In the genomic region with DNA sequence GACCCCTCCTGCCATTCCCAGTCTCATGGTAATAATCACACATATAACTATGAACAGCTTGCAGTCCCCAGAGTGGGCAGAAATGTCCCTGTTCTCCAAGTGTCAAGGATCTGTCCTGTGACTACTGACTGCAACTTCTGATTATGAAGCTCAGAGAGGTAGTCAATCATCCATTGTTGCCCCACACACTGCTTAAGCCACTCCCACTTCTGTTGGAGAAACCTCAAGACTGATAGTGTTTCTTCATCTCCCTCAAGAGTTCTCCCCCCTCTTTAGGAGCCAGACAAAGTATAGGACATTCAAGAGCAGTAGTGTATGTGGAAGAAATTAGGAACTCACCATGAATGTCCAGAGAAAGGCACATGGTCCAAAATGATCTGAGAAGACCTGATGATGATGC, we compare ENCODE assay signal across 30 mouse cellular contexts. TPM values are rescaled to one million over a fixed set of nuclear protein-coding genes. Genes with fewer than 3 reads are reported as not detected.
A peak's percentile ranks its signal among the peaks of the same experiment; 100 is the strongest.
DNase-seq lines count a peak whose midpoint lies in the region; ATAC-seq and TF ChIP-seq lines count a peak whose summit lies in the region.
"Had no signal": no experiment of that assay in that cellular context is flagged by ENCODE, and none has a peak within 500 bp of the region (broad histone marks: within the 10 kb centered on the region; RNA-seq: fewer than 3 reads in every experiment).

No protein-coding gene starts in this region.

- no peaks in the 10 kb centered on the region for H3K27me3 ChIP-seq in MEL (ENCODE audit: control insufficient read depth in 1 of 2, insufficient read depth in 2 of 2, low read length in 2 of 2)
- H3K27me3 ChIP-seq: CH12.LX; embryonic facial prominence, embryonic 13.5 days; embryonic facial prominence, embryonic 15.5 days; forebrain, embryonic 12.5 days had no signal

- no peak overlapping the region for H3K9ac ChIP-seq in MEL (ENCODE audit: control insufficient read depth, low read depth, low read length, poor library complexity, severe bottlenecking)
- H3K9ac ChIP-seq: embryonic facial prominence, embryonic 13.5 days; embryonic facial prominence, embryonic 15.5 days; forebrain, embryonic 12.5 days had no signal

- intact Hi-C loops in left cerebral cortex, postnatal 36 days (cut with DNase I) = no loop called here

- TF ChIP-seq RAD21 in MEL (IDR thresholded peaks at IDR 0.05; ENCODE audit: low read depth, low read length) = no peak

- no peak for TF ChIP-seq CTCF in MEL (IDR thresholded peaks at IDR 0.05 in 2 of 3, conservative IDR thresholded peaks at IDR 0.05 in 1 of 3; ENCODE audit: control insufficient read depth in 1 of 3, insufficient read depth in 1 of 3, low read depth in 2 of 3, low read length in 3 of 3, poor library complexity in 1 of 3, severe bottlenecking in 1 of 3)

- no peaks in the 10 kb centered on the region for H3K9me3 ChIP-seq in MEL (replicated peaks; ENCODE audit: insufficient read depth, low read length)
- H3K9me3 ChIP-seq: embryonic facial prominence, embryonic 13.5 days; embryonic facial prominence, embryonic 15.5 days; forebrain, embryonic 10.5 days; forebrain, embryonic 12.5 days; G1E had no signal

- peak; percentile 26 for DNase-seq in thymus, postnatal 4 days
- DNase-seq in thymus, postnatal 25 days = no peak
- DNase-seq in MEL (ENCODE audit: low read depth, low spot score) = peak; percentile 46
- DNase-seq in spleen, postnatal 4 days (ENCODE audit: low spot score in 2 of 2) = no peak
- DNase-seq in left cerebral cortex, postnatal 36 days (ENCODE audit: low spot score in 2 of 2) = no peak
- DNase-seq in kidney, adult 9 months = no peak
- DNase-seq: adrenal gland, adult 8-10 months; adrenal gland, postnatal 14 days; adrenal gland, postnatal 36 days; B cell, adult 2 months; cerebellum, adult 11-12 months; cerebellum, adult 2 months; cerebellum, adult 9-10 months; cerebellum, postnatal 10 days; cerebellum, postnatal 25 days; embryo, embryonic 11 days had no signal

- no peak overlapping the region for H3K4me3 ChIP-seq in MEL (ENCODE audit: control insufficient read depth in 1 of 2, insufficient read depth in 1 of 2, low read depth in 2 of 2, low read length in 2 of 2)
- H3K4me3 ChIP-seq: embryonic facial prominence, embryonic 13.5 days; embryonic facial prominence, embryonic 15.5 days; erythroblast, embryonic 14.5 days; forebrain, embryonic 10.5 days; forebrain, embryonic 12.5 days had no signal

- no peak for TF ChIP-seq EP300 in MEL (IDR thresholded peaks at IDR 0.05; ENCODE audit: low read depth in 1 of 2, low read length in 2 of 2)

- no peaks in the 10 kb centered on the region for H3K79me2 ChIP-seq in MEL (ENCODE audit: control insufficient read depth, insufficient read depth, low read length, poor library complexity)

- H3K4me1 ChIP-seq in MEL (ENCODE audit: control insufficient read depth in 1 of 2, insufficient read depth in 2 of 2, low read length in 2 of 2) = peaks cover 15 to 24% of the 10 kb centered on the region in 2 experiments
- H3K4me1 ChIP-seq: embryonic facial prominence, embryonic 13.5 days; embryonic facial prominence, embryonic 15.5 days had no signal

- no peak overlapping the region for H3K27ac ChIP-seq in MEL (ENCODE audit: control insufficient read depth, low read depth, low read length)
- H3K27ac ChIP-seq: embryonic facial prominence, embryonic 13.5 days; embryonic facial prominence, embryonic 15.5 days; forebrain, embryonic 10.5 days; forebrain, embryonic 12.5 days had no signal

- peak; percentile 66 for ATAC-seq in granulocyte monocyte progenitor cell, adult 5-6 weeks (replicated peaks; ENCODE audit: poor library complexity, severe bottlenecking)
- ATAC-seq in megakaryocyte progenitor cell, adult 5-6 weeks (replicated peaks; ENCODE audit: poor library complexity) = peak; percentile 67
- ATAC-seq: activated CD4-positive, CD25-positive, alpha-beta regulatory T cell, adult 4 months; CD4-positive, CD25-positive, alpha-beta regulatory T cell, adult 4 months; forebrain, embryonic 14.5 days; forebrain, embryonic 16.5 days; Patski had no signal

- H3K36me3 ChIP-seq in MEL (ENCODE audit: control insufficient read depth in 1 of 2, insufficient read depth in 2 of 2, low read length in 2 of 2) = peaks cover 0 to 21% of the 10 kb centered on the region in 2 experiments; a peak in 2 of 4 replicates
- H3K36me3 ChIP-seq: embryonic facial prominence, embryonic 13.5 days; embryonic facial prominence, embryonic 15.5 days; forebrain, embryonic 10.5 days; forebrain, embryonic 12.5 days; G1E had no signal

- TF ChIP-seq POLR2A in MEL (IDR thresholded peaks at IDR 0.05; ENCODE audit: control insufficient read depth in 1 of 2, insufficient read depth in 1 of 2, low read depth in 1 of 2, low read length in 2 of 2, poor library complexity in 1 of 2) = no peak

TF ChIP-seq in MEL, 35 proteins besides CTCF, POLR2A, EP300 and RAD21:
- TF ChIP-seq USF1 (IDR thresholded peaks at IDR 0.05; ENCODE audit: low read depth, low read length) = no peak
- no peak for TF ChIP-seq MAX (IDR thresholded peaks at IDR 0.05; ENCODE audit: low read length)
- TF ChIP-seq CHD1 (IDR thresholded peaks at IDR 0.05; ENCODE audit: low read depth, low read length) = no peak
- no peak for TF ChIP-seq NELFE (IDR thresholded peaks at IDR 0.05; ENCODE audit: low read depth, low read length)
- TF ChIP-seq MEF2A (IDR thresholded peaks at IDR 0.05; ENCODE audit: extremely low read depth, insufficient replicate concordance, low read depth, low read length, poor library complexity, severe bottlenecking) = no peak
- TF ChIP-seq JUND (IDR thresholded peaks at IDR 0.05; ENCODE audit: low read depth, low read length) = no peak
- no peak for TF ChIP-seq MXI1 (IDR thresholded peaks at IDR 0.05; ENCODE audit: low read depth, low read length)
- TF ChIP-seq GABPA (IDR thresholded peaks at IDR 0.05; ENCODE audit: low read depth, low read length) = no peak
- no peak for TF ChIP-seq TAL1 (IDR thresholded peaks at IDR 0.05; ENCODE audit: low read length)
- no peak for TF ChIP-seq POLR2AphosphoS5 (IDR thresholded peaks at IDR 0.05; ENCODE audit: borderline replicate concordance, low read depth, low read length)
- TF ChIP-seq MYC (IDR thresholded peaks at IDR 0.05; ENCODE audit: low read depth, low read length) = no peak
- no peak for TF ChIP-seq MYB (IDR thresholded peaks at IDR 0.05; ENCODE audit: low read depth, low read length)
- no peak for TF ChIP-seq HCFC1 (IDR thresholded peaks at IDR 0.05; ENCODE audit: low read depth, low read length)
- TF ChIP-seq MAZ (IDR thresholded peaks at IDR 0.05; ENCODE audit: low read depth, low read length) = no peak
- no peak for TF ChIP-seq POLR2AphosphoS2 (IDR thresholded peaks at IDR 0.05; ENCODE audit: low read length)
- TF ChIP-seq TCF12 (IDR thresholded peaks at IDR 0.05; ENCODE audit: low read depth, low read length) = no peak
- TF ChIP-seq KAT2A (conservative IDR thresholded peaks at IDR 0.05; ENCODE audit: low read depth, low read length) = no peak
- TF ChIP-seq ZNF384 (IDR thresholded peaks at IDR 0.05; ENCODE audit: low read depth, low read length) = no peak
- TF ChIP-seq GATA1 (IDR thresholded peaks at IDR 0.05; ENCODE audit: low read depth, low read length) = no peak
- no peak for TF ChIP-seq BHLHE40 (IDR thresholded peaks at IDR 0.05; ENCODE audit: borderline replicate concordance, low read depth, low read length)

RNA-seq across cellular contexts. Expression of gene Spcs2, which starts 24.5 kb away (rescaled TPM):
- 203 and 241 TPM in 2 replicates for total RNA-seq in MEL (2012; rRNA removed)
- 100 to 1,000 TPM in 1 of 2 experiments, not detected in 1; 152 TPM for polyA plus RNA-seq in MEL (2012; ENCODE audit: insufficient read depth in 1 of 2, insufficient read length in 2 of 2, low read depth in 1 of 2, low replicate concordance in 2 of 2, missing spikeins in 1 of 2)
- total RNA-seq in granulocyte monocyte progenitor cell, adult 5-6 weeks (2014; fragmentation: Nextera tagmentation) = 253 and 308 TPM in 2 replicates
- total RNA-seq in granulocyte monocyte progenitor cell, adult 5-6 weeks (2017) = 268 and 298 TPM in 2 replicates
- 372 and 413 TPM in 2 replicates for total RNA-seq in megakaryocyte progenitor cell, adult 5-6 weeks (2015)
- 255 and 284 TPM in 2 replicates for total RNA-seq in megakaryocyte progenitor cell, adult 5-6 weeks (2017)
- 10 to 100 TPM; 85.6 to 90.2 TPM for total RNA-seq in left cerebral cortex, postnatal 36 days (2021)

RNA-seq across cellular contexts. Expression of gene Xrra1, which starts 28.8 kb away (rescaled TPM):
- 0.42 and 0.58 TPM in 2 replicates for total RNA-seq in MEL (2012; rRNA removed)
- 1 to 10 TPM in 1 of 2 experiments, not detected in 1; 1.2 TPM for polyA plus RNA-seq in MEL (2012; ENCODE audit: insufficient read depth in 1 of 2, insufficient read length in 2 of 2, low read depth in 1 of 2, low replicate concordance in 2 of 2, missing spikeins in 1 of 2)
- 1.3 TPM in 1 of 2 replicates, not detected in the other for total RNA-seq in granulocyte monocyte progenitor cell, adult 5-6 weeks (2014; fragmentation: Nextera tagmentation)
- total RNA-seq in granulocyte monocyte progenitor cell, adult 5-6 weeks (2017) = not detected in 2 replicates
- total RNA-seq in megakaryocyte progenitor cell, adult 5-6 weeks (2015) = 0.17 TPM in 1 of 2 replicates, not detected in the other
- total RNA-seq in megakaryocyte progenitor cell, adult 5-6 weeks (2017) = 0.25 TPM in 1 of 2 replicates, not detected in the other
- 1 to 10 TPM; 1.1 to 1.6 TPM for total RNA-seq in left cerebral cortex, postnatal 36 days (2021)

RNA-seq across cellular contexts. Expression of gene Neu3, which starts 59.5 kb away (rescaled TPM):
- total RNA-seq in MEL (2012; rRNA removed) = 3.0 and 3.1 TPM in 2 replicates
- 1 to 10 TPM in 1 of 2 experiments, not detected in 1; 3.5 TPM for polyA plus RNA-seq in MEL (2012; ENCODE audit: insufficient read depth in 1 of 2, insufficient read length in 2 of 2, low read depth in 1 of 2, low replicate concordance in 2 of 2, missing spikeins in 1 of 2)
- total RNA-seq in granulocyte monocyte progenitor cell, adult 5-6 weeks (2014; fragmentation: Nextera tagmentation) = 1.7 and 4.6 TPM in 2 replicates
- 0.82 and 1.3 TPM in 2 replicates for total RNA-seq in granulocyte monocyte progenitor cell, adult 5-6 weeks (2017)
- total RNA-seq in megakaryocyte progenitor cell, adult 5-6 weeks (2015) = 1.7 and 1.9 TPM in 2 replicates
- total RNA-seq in megakaryocyte progenitor cell, adult 5-6 weeks (2017) = 1.6 and 3.4 TPM in 2 replicates
- 1 to 10 TPM; 2.4 to 3.6 TPM for total RNA-seq in left cerebral cortex, postnatal 36 days (2021)

Comparison
In these comparisons a context has a peak if more than half of its experiments do, and no peak if none do; other contexts are left out.
1. DNase-seq: peak in thymus, postnatal 4 days (single experiment) and MEL (single experiment); none in thymus, postnatal 25 days (single experiment), spleen, postnatal 4 days (0 of 2), left cerebral cortex, postnatal 36 days (0 of 2) and kidney, adult 9 months (single experiment).